Mouse (Mus musculus) retina, adult 2 months (tissue): ENCODE data around the gene Ppp4c.

ENCODE experiments used
- DNase-seq: peaks from one replicate; pipeline ENCODE4 v3.0.0-alpha.2; 2012; ENCODE audit warnings: low read depth, low spot score

The Ppp4c gene

DNA sequence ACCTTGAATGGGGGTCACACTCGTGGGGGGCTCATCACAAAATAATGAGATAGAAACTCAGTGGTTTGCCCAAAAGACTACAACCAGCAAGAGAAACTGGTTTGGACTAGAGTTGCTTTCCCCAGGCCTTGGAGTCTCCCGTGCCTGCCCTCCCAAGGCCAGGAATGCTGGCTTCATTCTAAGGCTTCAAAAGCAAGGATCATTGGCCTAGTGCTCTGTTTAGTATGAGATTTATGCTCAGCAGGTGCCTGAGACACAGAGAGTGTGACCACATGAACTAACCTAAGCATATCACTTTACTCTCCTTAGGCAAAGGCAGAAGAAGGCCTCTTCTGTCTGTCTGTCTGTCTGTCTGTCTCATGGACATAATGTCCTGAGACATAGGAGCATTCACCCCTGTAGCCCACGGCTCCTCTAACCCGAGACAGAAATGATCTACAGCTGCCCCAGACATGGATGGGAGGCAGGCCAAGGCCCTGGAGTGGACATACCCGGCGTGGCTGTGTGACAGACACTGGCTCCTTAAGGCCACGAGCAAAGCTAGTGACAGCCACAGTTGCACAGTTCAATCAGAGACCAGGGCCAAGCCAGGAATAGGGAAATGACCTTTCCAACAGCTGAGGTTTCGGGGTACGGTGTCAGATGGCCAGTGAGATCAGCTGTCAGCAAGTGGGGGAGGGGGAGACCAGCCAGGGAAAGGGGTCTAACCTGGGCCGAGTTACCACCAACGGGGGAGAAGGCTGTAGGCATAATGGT lies 10.0 kb upstream of the Ppp4c start:
- DNase-seq = no peak

DNA sequence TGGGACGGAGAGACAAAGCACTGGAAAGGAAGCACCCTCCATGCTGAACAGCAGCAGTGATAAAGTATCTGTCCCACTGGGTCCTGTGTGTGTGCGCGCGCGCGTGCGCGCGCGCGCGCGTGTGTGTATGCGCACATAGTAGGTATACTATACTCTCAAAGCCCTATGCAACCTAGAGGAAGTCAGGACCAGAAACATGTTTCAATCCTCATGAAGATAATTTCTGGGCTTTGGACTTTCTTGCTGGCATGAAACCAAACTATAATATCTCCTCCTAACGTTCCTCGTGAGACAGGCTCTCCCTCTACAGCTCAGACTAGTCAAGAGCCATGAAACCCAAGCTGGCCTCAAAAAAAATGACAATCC lies 8.7 kb upstream of the Ppp4c start:
- no peak for DNase-seq

DNA sequence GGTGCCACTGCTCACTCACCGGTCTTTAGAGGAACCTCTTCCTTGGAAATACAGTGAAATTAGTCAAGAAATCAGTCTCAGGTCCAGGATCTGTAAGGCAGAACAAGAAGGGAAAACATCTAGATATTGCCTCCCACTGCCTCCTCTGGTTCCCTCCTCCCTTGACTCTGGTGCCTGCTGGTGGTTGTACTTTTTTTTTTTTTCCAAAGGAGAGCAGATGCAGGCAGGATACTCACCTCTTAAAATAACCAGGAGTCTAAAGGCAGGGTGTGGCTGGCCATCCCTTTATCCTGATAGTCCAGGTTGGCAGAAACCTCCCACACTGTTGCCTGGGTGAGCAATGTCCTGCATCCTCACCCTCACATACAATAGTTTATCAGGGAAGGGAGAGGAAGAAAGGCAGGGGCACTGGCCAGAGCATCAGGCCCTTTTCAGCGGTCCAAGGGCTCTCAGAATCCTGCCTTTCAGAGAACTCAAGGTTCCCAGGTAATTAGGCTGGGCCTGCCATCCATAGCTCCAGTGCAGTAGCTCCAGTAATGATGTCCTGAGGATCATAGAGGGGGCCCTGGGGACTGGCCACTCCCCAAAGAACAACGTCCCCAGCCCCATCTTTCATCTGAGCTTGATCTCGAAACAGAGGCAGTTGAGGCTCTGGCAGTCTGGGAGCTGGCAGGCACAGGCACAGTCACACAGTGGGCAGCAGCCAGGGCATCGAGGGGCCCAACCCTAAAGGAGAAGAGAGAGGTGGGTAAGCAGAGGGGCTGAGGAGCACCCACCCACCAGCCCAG lies 8.2 kb upstream of the Ppp4c start:
- DNase-seq = no peak

DNA sequence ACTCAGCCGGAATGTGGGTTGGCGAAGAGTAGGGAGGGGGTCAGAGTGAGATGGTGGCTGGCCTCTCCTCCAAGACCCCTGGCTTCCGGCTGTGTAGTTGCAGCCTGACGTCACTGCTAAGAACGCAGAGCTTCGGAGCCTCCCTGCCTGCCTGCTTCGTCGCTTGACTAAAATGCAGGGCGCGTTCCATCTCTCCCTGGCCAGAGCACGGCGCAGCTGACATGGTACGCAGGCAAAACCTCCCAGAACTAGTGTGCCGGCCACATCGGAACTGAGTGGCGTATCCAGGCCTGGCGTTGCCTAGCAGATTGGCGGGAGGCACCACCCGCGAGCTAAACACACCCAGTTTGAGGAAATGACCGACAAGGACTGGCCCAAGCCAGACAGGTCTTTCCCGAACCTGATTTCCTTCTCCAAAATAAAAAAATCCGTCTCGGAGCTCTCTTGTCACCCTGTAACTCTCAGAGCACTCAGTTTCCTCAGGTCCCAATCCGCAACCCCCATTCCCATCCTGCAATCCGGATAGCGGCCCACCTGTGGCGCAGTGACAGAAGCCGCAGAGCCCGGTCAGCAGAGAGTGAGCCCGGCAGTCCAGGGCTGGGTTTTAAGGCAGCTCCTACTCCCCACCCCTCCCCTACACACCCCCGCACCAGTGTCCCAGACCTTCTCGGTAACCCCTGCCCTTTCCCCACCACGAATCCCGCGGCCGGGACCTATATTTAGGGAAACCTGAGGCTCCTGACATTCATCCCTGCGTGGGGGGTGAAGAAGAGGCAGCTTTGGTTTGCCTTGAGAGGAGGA lies 7.4 kb upstream of the Ppp4c start:
- DNase-seq = no peak

DNA sequence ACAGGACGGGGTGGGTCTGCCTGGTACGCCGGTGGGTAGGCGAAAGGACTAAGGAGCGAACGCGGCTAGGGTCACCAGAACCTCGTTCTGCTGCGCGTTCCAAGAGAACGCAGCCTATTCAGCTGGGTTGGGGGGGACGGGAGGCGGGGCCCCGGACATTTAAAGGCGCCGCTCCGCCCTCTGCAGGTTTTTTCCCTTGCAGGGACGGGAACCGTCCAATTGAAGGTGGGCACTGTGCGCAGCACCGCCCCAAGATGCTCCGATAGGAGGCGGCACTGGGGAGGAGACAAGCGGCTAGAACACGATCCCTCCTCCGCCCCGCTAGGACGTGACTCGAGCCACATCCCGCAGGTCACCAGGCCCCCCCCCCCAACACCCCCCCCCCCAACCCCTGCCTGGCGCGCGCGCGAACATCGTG lies 6.8 kb upstream of the Ppp4c start:
- peak; percentile 97 for DNase-seq

DNA sequence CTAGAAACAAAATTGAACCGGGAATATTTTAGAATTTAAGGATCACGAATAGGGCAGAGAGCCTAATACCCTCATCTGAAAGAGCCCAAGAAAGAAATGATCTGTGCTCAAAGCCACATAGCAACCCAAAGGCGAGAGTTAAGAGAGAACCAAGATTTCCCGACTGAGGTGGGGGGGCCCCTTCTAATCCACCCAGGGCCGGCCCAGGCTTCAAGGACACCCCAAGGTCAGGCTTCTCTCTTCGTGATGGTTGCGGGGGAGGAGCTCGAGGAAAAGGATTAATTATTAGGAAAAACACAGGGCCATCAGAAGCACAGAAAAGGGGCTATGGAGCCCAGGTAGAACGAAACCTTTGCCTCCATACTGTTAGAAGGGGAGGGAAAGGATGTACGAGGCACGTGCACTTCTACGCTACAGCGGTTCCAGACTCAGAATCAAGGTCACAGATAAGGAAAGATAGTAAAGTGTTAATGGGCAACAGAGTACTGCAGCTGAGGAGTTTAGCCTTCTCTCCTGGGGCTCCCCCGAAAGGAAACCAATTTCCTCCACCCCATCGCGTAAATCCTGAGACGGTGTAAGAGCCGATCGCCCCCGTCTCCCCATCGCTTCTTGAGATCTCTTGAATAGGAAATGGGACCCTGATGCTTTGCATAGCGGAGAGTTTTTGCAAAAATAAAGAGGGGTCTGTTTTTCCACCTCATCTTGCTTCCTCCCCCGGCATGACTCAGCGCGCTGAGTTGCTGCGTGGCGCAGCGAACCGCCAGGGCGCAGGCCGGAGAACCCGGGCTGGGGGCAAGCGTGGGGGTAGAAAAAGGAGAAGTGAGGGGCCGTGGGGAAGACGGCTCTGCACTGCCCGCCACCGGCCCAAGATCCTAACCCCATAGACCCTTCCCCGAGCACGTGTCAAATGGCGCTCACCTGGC lies 6.1 kb upstream of the Ppp4c start:
- DNase-seq = no peak

DNA sequence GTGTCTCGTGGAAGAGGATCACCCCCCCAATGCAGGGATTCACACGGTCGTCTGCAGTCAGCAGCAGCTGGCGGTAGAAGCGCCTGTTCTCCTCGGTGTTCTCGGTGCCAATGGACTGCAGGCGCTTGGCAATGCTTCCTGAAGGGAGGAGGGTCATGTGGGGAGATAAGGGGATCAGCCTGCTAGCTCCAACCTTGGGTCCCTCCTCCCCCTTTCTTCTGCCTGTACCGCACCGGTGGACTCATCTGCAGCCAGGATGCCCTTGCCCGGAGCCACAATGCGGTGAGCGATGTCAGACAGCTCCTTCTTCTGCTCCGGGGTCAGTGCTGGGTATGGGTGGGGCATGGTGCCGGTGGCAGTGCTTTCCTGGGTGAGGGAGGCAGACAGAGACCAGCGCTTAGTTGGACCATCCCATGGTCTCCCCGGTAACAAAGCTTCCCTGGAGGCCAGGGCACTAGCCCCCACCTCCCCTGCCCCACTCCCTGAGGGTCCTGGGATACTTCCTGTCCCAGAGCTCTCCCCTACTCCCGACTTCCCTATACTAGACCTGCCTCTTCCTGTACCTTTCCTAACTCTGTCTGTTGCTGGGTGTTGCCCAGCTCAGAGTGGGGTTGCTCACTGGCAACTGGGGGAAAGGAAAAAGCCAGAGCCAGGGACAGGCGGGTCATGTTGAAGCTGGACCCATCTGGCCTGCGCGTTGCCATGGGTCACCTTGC lies 5.3 kb upstream of the Ppp4c start, which contains the start of gene Fam57b:
TSS of gene Fam57b (plus strand) at position 258 of the 716 bp plus-strand sequence.
- peak; percentile 82 for DNase-seq

DNA sequence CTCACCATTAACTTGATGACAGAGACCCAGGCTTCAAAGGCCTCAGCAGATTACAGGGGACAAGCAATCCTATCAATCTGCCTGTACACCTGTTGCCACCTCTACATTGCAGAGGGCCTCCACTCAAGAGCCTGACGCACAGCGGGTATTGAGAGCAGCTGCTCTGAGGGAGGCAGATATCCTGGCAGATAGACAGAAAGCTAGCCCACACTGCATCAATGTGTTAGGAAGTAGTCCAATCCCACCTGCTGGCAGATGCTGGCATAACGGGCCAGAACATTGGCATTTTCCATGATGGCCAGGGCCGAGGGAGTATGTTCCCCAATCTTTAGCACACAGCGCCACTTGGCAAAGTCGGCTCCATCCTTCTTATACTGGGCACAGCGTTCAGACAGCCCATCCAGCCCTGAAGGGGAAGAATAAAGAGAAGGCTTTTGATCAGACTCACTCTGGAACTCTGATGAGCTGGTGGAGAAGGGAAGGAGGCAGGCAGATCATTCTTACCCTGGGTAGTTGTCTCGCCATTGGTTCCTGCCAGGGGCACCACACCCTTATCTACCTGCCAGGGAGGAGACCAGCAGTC lies 4.1 kb upstream of the Ppp4c start:
- DNase-seq = no peak

DNA sequence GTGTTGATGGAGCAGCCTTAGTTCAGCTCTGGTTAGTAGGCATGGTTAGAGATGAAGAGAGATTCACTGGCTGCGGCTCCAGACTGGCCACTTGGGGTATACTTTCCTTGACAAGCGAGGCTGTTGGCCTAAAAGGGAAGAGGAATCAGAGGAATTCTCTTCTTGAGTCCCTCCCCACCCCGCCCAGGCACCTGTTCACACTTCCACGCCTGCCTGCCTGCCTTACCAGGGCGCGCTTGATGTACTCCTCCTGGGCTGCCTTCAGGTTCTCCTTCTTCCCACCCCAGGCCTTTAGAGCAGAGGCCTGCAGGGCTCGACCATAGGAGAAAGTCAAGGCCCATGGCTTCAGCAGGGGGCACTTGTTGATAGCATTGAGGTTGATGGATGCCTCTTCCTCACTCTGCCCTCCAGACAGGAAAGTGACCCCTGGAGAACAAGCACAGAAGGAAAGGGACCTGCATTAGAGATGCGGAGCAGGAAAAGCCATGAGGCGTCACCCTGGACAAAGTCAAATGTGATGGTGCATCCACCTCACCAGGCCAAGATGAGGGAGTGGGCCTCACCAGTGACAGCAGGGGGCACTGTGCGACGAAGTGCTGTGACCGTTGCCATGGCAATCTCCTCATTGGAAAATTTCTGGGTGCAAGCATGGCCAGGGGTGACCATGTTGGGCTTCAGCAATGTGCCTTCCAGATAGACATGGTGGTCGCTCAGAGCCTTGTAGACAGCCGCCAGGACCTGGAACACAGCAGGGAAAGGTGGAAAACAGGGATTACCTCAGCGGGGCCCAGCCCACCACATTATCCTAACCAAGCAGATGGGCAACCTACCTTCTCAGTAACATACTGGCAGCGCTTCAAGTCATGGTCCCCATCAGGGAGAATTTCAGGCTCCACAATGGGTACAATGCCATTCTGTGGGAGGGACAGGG lies 3.4 kb upstream of the Ppp4c start:
- DNase-seq = no peak

DNA sequence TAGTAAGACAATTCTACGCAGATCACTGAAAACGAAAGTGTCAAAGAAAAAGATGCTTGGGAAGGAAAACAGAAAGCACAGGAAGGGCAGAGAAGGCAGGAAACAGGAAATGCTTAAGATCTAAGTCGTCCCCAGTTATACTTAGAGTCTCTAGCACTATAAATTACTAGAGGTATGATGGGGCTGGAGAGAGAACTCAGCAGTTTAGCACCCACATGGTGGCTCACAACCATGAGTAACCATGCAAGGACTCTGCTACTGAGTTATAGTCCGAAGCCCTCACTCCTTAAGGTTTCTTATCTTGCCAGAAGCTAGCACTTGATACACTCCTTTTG lies 1.9 kb upstream of the Ppp4c start:
- no peak for DNase-seq

DNA sequence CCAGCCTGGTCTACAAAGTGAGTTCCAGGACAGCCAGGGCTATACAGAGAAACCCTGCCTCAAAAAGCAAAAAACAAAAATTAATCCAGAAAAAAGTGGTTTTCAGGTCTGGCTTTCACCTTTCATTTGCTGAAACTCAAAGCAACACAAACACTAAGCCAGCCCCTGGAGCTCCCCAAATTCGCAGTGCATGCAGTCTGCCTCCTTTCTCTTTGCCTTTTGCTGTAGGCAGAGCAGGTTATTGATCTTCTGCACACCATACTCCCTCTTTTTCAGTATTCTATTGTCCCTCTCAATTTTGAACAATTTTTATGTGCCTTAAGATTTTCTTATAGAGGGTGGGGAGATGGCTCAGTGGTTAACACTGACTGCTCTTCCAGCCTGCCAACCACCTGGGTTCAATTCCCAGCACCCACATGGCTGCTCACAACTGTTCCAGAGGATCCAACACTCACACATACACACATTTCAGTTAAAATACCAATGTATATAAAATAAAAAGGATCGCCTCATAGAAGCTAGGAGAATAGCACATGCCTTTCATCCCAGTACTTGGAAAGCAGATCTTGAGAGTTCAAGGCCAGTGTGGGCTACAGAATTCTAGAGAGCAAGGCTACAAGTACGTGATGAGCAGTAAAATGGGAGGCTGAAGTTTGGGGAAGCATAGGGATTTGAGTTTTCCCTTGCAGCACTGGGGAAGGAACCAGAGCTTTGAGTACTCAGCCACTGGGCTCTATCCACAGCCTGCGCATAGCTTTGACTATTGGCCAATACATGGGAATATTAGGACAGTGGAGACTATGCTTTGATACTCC lies 1.4 kb upstream of the Ppp4c start:
- no peak for DNase-seq

DNA sequence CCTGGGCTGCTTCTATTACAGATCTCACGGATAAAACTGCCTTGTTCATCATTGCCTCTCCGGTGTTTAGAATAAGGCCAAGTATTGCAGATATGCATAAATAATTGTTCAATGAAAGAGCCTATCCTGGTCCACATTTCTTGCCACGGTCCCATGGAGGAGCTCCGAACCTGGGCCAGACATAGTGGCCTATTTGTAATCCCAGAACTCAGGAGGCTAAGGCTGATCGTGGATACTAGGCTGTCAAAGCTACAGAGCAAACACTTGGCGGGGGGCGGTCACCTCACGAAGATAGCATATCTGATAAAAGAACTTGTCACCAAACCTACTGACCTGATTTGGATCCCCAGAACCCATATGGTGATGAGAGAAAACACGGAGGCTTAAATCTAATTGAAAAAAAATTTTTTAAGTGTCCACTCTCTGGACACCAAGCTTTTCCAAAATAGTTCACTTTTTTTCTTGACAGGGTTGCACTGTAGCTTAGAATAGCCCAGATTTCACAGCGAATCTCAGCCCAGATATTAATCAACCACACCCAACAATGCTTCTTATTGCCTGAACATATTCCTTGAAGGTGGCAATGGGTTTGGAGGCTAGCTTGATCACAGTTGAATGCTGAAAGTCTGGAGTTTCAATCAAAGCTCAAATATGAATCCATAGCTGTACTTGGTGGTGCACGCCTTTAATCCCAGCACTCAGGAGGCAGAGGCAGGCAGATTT lies 586 bp upstream of the Ppp4c start:
- DNase-seq = no peak

DNA sequence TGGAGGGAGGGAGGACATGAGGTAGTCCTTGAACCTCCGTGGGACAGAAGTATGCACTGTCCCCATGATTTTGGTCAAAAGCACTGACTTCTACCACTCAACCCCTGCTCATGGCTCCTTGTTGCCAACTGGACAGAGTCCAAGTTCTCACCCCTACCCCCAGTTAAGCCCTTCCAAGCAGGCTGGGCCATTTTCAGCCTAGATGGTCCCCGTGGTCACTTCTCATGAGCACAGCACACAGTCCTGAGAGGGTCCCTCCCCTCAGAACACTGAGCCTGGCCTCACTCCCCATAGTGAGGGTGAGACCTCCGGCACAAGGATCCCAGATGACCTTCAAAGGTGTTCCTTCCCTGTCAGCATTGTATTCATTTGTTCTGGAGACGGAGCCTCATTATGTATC lies 3.2 kb downstream of the Ppp4c start:
- no peak for DNase-seq

DNA sequence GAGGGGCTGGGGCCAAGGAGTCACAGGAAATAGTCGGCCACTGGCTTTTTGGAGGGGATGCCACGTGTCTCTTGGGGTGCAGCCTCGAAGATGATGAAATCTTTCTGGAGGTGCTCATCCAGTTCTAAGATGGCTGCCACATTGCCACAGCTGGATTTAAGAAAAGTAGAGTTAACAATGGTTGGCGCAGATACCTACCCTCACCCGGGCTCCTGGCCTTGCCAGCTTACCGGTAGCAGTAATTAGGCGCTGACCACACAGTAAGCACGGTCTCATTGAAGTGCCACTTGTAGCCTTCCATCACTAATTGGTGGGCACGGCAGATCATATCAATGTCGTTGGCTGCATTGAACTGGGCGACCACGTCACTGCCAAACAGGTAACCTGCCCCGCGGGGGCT lies 6.2 kb downstream of the Ppp4c start:
- no peak for DNase-seq

DNA sequence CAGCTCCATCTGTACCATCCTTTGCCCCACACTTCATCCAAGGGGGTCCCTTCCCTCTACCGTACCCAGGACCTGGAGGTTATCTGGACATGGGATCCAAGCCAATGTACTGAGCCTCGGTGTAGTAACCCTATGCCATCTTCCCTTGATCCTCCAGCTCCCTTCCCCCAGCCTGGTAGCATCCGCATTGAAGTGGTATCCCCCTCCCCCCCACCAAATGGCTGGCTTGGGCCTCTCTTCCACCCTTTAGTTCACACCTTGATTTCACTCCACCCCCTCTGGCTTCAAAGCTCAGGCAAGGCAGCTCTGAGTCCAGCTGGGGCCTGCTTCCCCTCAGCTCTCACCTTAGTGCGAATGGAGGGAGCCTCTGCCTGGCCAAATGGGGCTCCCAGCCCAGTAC lies 7.2 kb downstream of the Ppp4c start:
- DNase-seq = no peak

DNA sequence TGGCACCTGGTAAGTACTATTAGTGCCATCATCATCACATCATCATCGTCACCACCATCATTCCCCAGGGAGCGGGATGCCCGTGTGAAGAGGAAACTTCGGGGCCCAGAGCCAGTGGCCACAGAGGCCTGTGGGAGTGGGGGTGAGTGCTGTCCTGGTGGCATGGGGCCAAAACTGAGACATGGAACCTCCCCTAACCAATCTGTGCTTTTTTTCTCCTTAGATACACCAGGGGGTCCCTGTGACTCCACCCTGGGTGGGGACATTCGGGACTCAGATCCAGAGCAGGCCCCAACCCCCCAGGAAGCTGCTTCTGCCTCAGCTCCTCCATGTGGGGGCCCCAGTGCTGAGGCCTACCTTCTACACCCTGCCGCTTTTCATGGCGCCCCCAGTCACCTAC lies 7.8 kb downstream of the Ppp4c start:
- no peak for DNase-seq

DNA sequence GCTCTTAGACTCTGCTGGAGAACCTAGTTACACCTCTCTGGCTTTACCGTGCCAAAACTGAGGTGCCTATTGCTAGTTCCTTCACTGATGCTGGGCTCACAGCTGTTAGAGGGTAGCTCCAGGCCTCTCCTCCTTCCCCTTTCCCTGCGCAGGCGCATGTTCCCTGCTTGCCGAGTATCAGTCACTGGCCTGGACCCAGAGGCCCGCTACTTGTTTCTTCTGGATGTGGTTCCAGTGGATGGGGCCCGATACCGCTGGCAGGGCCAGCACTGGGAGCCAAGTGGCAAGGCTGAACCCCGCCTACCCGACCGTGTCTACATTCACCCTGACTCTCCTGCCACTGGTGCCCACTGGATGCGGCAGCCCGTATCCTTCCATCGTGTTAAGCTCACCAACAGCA lies 9.6 kb downstream of the Ppp4c start:
- DNase-seq = no peak
